Mouse (Mus musculus) heart, adult 2 months (tissue): ENCODE measurements around the gene Tmed8.

ENCODE experiments used
- CTCF ChIP-seq: fragments of 200-600 bp; IDR thresholded peaks from 2 replicates; pipeline ENCODE4 v1.8.1; 2022; ENCODE audit warnings: antibody characterized with exemption, mild to moderate bottlenecking, moderate library complexity
- EP300 ChIP-seq: fragments of 200-500 bp; IDR thresholded peaks from 2 replicates; pipeline ENCODE4 v1.6.1; 2011; ENCODE audit warnings: low read depth, low read length, control low read depth; ENCODE audit not compliant: insufficient read depth

DNA sequence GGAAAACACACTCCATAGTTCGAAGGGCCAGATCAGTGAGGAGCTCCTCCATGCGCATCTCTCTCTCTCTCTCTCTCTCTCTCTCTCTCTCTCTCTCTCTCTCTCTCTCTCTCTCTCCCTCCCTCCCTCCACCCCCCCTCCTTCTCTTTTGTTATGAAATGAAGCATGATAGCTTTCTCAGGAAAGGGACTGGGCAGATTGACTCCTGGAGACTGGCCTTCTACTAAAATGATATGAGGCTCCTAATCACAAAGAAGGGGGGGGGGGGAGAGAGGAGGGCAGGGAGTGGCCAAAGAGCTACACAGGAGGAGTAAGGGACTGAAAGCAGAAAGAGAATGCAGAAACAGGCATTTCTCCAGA, 61.9 kb downstream of the Tmed8 start:
- TF ChIP-seq EP300 (no peak), CTCF (no peak)
